Mouse (Mus musculus) megakaryocyte, embryonic 14.5 days (primary cell): ENCODE measurements around the gene Mrps11.

Experiments
- FLI1 ChIP-seq: IDR thresholded peaks from 2 replicates; pipeline ENCODE4 v1.6.1; 2012; ENCODE audit warnings: low read length, inconsistent platforms, mixed read lengths
- GATA1 ChIP-seq: IDR thresholded peaks from 3 replicates; pipeline ENCODE4 v1.6.1; 2012; ENCODE audit warnings: mixed read lengths, low read length, inconsistent platforms, borderline replicate concordance

DNA sequence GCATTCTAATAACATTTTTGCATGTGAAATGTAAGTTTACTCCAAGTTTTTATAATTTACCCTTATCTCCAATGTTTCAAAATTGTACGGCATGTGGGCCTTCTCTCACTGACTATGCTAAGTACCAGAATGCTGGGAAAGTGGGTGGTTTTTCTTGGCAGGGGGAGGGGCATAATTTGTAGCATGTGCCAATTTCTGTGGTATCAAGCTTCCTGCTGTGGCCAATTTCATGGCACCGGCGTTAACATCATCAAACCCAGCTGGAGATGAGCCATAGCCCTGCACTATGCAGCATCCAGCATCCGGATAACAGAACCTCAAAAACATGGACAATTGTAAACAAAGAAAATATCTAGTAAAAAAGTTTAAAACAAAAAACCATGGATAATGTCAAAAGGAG is 54.3 kb downstream of the Mrps11 start:
- TF ChIP-seq FLI1 (no peak), GATA1 (no peak)
